Mouse (Mus musculus) forebrain, embryonic 16.5 days (tissue): ENCODE results near the gene Capn12. TPM values are rescaled to one million over a fixed set of nuclear protein-coding genes. Genes with fewer than 3 reads are reported as not detected.

ENCODE experiments used
- ATAC-seq: fragments of 200-750 bp; cut with Nextera tagmentation; 2 replicates; pipeline ENCODE4 v1.8.0; 2017; ENCODE audit warnings: mild to moderate bottlenecking, moderate library complexity
- H3K27ac ChIP-seq: fragments of 300-500 bp; sonication (generic); 2 replicates; pipeline ENCODE4 v1.5.1; 2014; ENCODE audit warnings: low read length, control low read depth
- H3K27me3 ChIP-seq: fragments of 300-500 bp; sonication (generic); replicated peaks from 2 replicates; pipeline ENCODE4 v1.6.1; 2014; ENCODE audit warnings: low read length; ENCODE audit not compliant: control insufficient read depth, insufficient read depth
- H3K36me3 ChIP-seq: fragments of 300-500 bp; sonication (generic); 2 replicates; pipeline ENCODE4 v1.6.1; 2014; ENCODE audit not compliant: control insufficient read depth, insufficient read depth
- H3K4me1 ChIP-seq: fragments of 300-500 bp; sonication (generic); replicated peaks from 2 replicates; pipeline ENCODE4 v1.6.1; 2014; ENCODE audit warnings: low read length; ENCODE audit not compliant: control insufficient read depth, insufficient read depth
- H3K4me2 ChIP-seq: fragments of 300-500 bp; sonication (generic); 2 replicates; pipeline ENCODE4 v1.6.1; 2014; ENCODE audit warnings: mild to moderate bottlenecking, low read length, control low read depth
- H3K4me3 ChIP-seq: fragments of 300-500 bp; sonication (generic); replicated peaks from 2 replicates; pipeline ENCODE4 v1.5.1; 2014; ENCODE audit warnings: mild to moderate bottlenecking, low read length, control low read depth
- H3K9ac ChIP-seq: fragments of 300-500 bp; sonication (generic); replicated peaks from 2 replicates; pipeline ENCODE4 v1.6.1; 2014; ENCODE audit warnings: low read depth, low read length, control low read depth
- H3K9me3 ChIP-seq: fragments of 300-500 bp; sonication (generic); 2 replicates; pipeline ENCODE4 v1.6.1; 2016; ENCODE audit warnings: low read length; ENCODE audit not compliant: control insufficient read depth
- WGBS: fragments of 180-500 bp; shearing (Covaris S2); extraction: QIAGEN DNeasy Blood & Tissue Kit; methylation state at CpG from one replicate; pipeline ENCODE4 v1.1.7; 2014; 5-methylcytosine and 5-hydroxymethylcytosine counted together
- polyA plus RNA-seq: library from polyadenylated mRNA; unstranded; fragments of >200 nt; fragmentation: Nextera tagmentation; extraction: Ambion mirVana; gene quantifications from 2 replicates; pipeline ENCODE4 v1.2.1, GENCODE M21; 2015

The Capn12 gene
- polyA plus RNA-seq, 1 experiment from 2014 or later: 0.81 TPM

DNA sequence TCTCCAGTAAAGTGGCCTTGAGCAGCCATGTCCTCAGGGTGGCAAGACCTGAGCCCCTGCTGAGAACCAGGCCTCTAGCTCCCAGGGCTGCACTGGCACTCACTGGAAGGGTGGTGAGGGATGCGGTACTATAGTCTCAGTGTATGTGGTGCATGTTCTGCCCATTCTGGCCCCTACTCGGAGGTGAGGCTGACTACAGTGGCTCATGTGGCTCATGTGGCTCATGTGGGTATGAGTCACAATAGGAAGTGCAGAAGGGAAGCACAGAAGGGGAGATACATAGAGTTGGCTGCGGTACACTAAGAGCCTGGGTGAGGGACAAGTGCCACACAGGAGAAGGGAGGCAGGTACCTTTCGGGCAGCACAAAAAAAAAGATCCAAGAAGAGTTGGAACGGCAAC is 26.0 kb downstream of the Capn12 start:
- Histone ChIP-seq H3K27ac (no peak overlapping the region), H3K9me3 (no peaks in the 10 kb centered on the region), H3K9ac (no peak overlapping the region), H3K4me2 (no peak overlapping the region), H3K36me3 (peaks cover 41% of the 10 kb centered on the region), H3K4me3 (no peak overlapping the region), H3K27me3 (no peaks in the 10 kb centered on the region), H3K4me1 (no peaks in the 10 kb centered on the region)
- no peak for ATAC-seq
- WGBS: 95% methylated on average over 5 of the region's 5 CpGs

DNA sequence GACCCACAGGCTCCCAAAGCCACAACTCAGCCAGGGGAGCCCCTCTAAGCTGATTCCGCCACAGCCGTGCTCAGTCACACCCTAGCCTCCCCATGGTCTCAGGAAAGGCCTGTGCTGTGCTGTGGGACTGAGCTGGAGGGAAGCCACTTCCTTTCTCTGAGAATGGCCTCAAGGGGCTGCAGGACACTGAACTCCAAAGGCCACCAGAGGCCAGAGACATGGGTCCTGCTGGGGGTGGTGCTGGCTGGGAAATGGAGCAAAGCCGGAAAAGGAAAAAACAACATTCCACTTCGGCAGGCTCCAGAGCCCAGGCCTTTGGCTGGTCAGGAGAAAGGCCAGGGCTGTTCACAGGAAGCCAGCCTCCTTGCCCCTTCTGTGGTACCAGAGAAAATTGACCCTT is 30.4 kb downstream of the Capn12 start:
- ATAC-seq: no peak
- H3K4me3 ChIP-seq: no peak overlapping the region
- H3K36me3 ChIP-seq: peaks cover 37% of the 10 kb centered on the region
- no peak overlapping the region for H3K9ac ChIP-seq
- WGBS: 87% methylated on average over 4 of the region's 4 CpGs
- H3K4me2 ChIP-seq: no peak overlapping the region
- H3K27ac ChIP-seq: no peak overlapping the region
- H3K9me3 ChIP-seq: no peaks in the 10 kb centered on the region
- no peaks in the 10 kb centered on the region for H3K27me3 ChIP-seq
- no peaks in the 10 kb centered on the region for H3K4me1 ChIP-seq

DNA sequence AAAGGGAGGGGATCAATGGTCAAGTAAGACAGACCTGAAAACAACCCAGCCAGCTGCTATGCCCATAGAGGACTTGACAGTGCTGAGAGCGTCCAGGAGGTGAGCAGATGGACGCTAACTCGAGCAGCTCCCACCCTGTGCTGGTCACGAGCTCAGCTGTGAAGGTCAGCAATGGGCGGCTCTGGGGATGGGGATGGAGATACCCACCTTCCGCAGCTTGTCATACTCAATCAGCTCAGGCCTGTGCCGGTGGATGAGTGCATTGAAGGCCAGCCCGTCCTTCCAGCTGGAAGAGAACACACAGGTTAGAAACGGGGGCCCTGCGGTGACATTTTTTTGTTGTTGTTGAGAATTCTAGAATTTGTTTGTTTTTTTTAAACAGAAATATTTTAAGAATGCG is 31.9 kb downstream of the Capn12 start:
- no peaks in the 10 kb centered on the region for H3K9me3 ChIP-seq
- no peak overlapping the region for H3K4me3 ChIP-seq
- ATAC-seq: no peak
- no peaks in the 10 kb centered on the region for H3K27me3 ChIP-seq
- no peak overlapping the region for H3K9ac ChIP-seq
- WGBS: 86% methylated on average over 11 of the region's 11 CpGs
- H3K4me2 ChIP-seq: no peak overlapping the region
- H3K36me3 ChIP-seq: peaks cover 32% of the 10 kb centered on the region
- H3K4me1 ChIP-seq: peaks cover 5% of the 10 kb centered on the region
- H3K27ac ChIP-seq: no peak overlapping the region

DNA sequence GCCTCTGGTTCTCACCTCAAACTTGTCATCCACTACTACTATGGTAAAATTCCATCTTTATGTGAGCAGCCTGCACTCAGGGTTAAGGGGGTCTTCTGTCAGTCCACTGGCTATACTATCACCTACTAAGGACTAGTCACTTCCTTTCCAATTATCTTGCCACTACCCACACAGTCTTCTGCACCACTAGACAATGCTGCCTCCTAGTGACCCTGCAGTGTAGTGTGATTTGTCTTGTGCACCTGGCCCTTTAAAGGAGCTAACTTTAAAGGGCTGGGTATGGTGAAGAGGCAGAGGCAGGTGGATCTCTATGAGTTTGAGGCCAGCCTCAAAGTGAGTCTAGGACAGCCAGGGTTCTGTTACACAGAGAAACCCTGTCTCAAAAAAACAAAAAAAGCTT is 35.3 kb downstream of the Capn12 start:
- Histone ChIP-seq H3K27me3 (no peaks in the 10 kb centered on the region), H3K4me1 (peaks cover 29% of the 10 kb centered on the region), H3K36me3 (peaks cover 21% of the 10 kb centered on the region), H3K9me3 (no peaks in the 10 kb centered on the region), H3K9ac (no peak overlapping the region), H3K4me2 (no peak overlapping the region), H3K27ac (no peak overlapping the region), H3K4me3 (no peak overlapping the region)
- no peak for ATAC-seq

DNA sequence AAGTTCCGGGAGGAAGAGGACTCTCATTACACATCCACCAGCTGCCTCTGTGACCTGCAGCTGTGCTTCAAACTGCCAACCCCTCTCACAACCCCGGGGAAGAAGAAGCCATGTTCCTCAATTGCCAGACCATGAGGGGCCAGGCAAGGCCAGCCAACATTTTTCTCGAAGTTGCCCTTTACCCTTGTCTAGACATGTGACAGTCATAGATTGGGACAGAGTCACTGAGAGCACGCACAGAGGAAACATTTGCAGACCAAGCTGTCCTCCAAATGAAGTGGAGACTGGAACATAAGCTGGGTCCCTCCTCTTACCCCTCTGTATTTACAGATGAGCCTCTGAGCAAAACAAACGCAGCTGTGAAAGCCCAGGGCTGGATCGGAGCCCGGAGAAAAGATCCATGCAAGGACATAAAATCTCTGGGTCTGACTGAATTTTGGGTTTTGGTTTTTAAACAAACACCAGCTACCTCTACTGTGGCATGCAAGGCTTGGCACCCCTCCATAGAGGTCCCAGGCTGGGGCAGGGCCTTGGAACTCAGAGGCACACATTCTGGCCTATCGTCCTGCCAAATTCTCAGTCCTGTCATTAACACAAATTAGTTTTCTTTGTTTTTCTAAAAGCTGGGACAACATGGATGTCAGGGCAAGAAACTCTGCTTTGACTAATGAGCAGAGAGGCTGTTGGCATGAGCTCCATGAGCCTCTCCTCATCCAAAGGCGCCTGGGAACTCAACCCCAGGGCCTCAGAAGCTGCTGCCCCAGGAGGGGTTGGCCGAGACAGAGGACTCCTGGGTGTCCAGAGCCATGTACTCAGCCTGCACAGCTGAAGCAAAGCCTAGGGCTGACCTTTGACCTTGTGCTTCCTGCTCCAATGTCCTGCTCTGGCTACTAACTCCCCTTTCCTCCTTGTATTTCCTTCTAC is 36.5 kb downstream of the Capn12 start:
- Histone ChIP-seq H3K27ac (no peak overlapping the region), H3K4me1 (peaks cover 38% of the 10 kb centered on the region), H3K9ac (no peak overlapping the region), H3K4me2 (no peak overlapping the region), H3K36me3 (peaks cover 13% of the 10 kb centered on the region), H3K9me3 (no peaks in the 10 kb centered on the region), H3K4me3 (no peak overlapping the region), H3K27me3 (no peaks in the 10 kb centered on the region)
- WGBS: 48% methylated on average over 10 of the region's 10 CpGs
- ATAC-seq: peak; percentile 49

DNA sequence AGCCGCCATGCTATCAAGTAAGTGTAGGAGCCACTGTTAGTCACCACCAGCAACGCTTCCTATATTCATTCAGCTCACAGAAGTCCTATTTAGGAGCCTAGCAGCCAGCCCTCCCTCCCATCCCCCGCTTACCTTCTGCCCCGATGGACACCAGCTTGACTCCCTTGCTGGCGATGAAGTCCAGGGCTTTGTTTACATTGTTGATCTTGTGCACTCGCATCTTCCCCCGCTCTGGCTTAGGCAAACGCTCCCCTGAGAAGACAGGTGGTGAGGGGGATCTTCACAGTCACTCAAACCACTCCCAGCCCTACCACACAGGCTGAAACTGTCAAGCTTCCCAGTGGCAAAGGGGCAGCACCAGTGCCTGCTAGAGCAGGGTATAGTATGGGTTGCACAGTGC is 37.3 kb downstream of the Capn12 start:
- H3K4me1 ChIP-seq: peaks cover 45% of the 10 kb centered on the region
- no peaks in the 10 kb centered on the region for H3K27me3 ChIP-seq
- no peak for ATAC-seq
- no peak overlapping the region for H3K4me3 ChIP-seq
- peaks cover 13% of the 10 kb centered on the region for H3K36me3 ChIP-seq
- no peak overlapping the region for H3K4me2 ChIP-seq
- 82% methylated on average over 8 of the region's 8 CpGs for WGBS
- no peak overlapping the region for H3K9ac ChIP-seq
- no peak overlapping the region for H3K27ac ChIP-seq
- H3K9me3 ChIP-seq: no peaks in the 10 kb centered on the region

DNA sequence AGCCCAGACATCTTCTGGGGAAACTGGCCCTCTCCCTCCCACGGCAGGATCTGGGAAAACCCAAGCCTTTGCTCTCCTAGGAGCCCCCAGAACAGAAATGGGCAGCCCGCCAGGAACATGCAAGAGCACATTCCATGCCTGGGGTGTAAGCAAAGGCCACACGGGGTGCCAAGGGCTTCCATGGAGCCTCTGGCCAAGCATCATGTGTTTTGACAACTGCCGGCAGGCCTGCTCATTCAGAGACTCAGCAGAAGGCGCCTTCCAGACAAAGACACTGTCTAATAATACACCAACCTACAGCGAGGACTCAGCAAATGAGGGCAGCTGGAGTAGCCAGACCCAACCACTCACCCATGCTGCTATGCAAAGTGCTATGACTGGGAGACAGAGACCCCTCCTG is 38.6 kb downstream of the Capn12 start:
- Histone ChIP-seq H3K9ac (no peak overlapping the region), H3K27me3 (no peaks in the 10 kb centered on the region), H3K4me2 (no peak overlapping the region), H3K27ac (no peak overlapping the region), H3K36me3 (peaks cover 11% of the 10 kb centered on the region), H3K4me3 (no peak overlapping the region), H3K4me1 (peaks cover 57% of the 10 kb centered on the region), H3K9me3 (no peaks in the 10 kb centered on the region)
- peak; percentile 92 for ATAC-seq
- 0% methylated on average over 6 of the region's 6 CpGs for whole genome bisulfite sequencing

DNA sequence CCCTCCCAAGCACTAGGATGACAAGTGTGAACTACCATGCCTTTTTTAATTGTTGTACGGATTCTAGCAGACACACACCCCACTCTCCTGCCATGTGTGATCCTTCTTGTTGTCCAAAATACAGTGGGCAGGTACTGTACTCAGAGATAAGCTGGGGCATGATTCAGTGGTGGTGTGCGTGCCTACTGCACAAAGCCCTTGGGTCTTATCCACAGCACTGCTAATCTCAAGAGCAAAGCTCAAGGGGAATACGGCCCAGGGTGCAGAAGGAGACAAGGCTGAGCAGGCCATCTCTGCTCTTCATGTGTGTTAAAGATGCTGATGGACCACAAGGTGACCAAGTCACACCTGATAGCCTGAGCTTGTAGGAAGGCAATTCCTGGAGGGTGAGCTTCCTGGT is 40.0 kb downstream of the Capn12 start:
- WGBS: 94% methylated on average over 3 of the region's 3 CpGs

DNA sequence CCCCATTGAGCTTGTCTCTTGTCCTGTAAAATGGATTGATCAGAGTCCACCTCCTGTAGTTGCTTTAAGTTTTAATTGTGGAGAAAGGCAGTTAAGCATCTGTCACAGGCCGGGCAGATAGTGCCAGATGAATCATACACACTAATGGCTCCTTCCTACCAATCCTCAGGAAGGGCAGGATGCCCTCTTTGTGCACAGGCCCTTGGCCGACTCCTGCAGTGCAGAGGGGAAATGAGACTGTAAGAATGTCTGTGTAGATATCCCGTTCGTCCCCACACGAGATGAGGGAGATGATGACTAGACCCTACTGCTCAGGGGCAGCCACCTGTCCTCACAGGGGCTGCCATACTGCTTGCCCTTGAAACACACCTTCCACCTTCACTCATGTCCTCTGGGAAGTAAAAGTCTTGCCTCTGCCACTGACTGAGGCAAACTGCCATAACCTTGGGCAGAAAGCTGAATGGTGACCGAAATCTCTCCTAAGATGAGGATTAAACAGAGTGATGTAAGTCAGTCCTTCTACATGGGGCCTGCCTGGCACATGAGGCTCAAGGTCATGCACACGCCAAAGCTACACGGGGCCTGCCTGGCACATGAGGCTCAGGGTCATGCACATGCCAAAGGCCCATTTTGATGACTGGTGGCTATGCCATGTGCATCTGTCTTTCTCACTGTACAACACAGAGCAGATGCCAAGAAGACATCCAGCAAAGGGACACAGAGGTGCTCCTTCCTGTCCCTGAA is 40.7 kb downstream of the Capn12 start:
- H3K27me3 ChIP-seq: no peaks in the 10 kb centered on the region
- H3K4me1 ChIP-seq: peaks cover 60% of the 10 kb centered on the region
- no peak for ATAC-seq
- no peak overlapping the region for H3K4me2 ChIP-seq
- 86% methylated on average over 8 of the region's 8 CpGs for WGBS
- no peak overlapping the region for H3K4me3 ChIP-seq
- no peak overlapping the region for H3K27ac ChIP-seq
- H3K36me3 ChIP-seq: no peaks in the 10 kb centered on the region
- no peak overlapping the region for H3K9ac ChIP-seq
- no peaks in the 10 kb centered on the region for H3K9me3 ChIP-seq

More for the DNA sequence above, 40.0 kb downstream of the Capn12 start:
- no peak for ATAC-seq
- no peaks in the 10 kb centered on the region for H3K9me3 ChIP-seq
- no peaks in the 10 kb centered on the region for H3K27me3 ChIP-seq
- no peaks in the 10 kb centered on the region for H3K36me3 ChIP-seq
- no peak overlapping the region for H3K27ac ChIP-seq
- no peak overlapping the region for H3K9ac ChIP-seq
- peaks cover 60% of the 10 kb centered on the region for H3K4me1 ChIP-seq
- no peak overlapping the region for H3K4me3 ChIP-seq
- H3K4me2 ChIP-seq: no peak overlapping the region
